Mouse (Mus musculus): ENCODE results near the gene Pcdh10. TPM values are rescaled to one million over a fixed set of nuclear protein-coding genes. Genes with fewer than 3 reads are reported as not detected.
A peak's percentile ranks its signal among the peaks of the same experiment; 100 is the strongest.

Pcdh10 gene
- total RNA-seq, 2 experiments from 2014 or later = 201 to 203 TPM

- no peak for DNase-seq (ENCODE audit: extremely low spot score in 1 of 2, low spot score in 2 of 2)
- intact Hi-C loops (cut with DNase I) = loop anchor here (5.0 to 10.0 kb wide), 2 partner anchors 35 to 943 kb away; no protein-coding TSS in a partner anchor
- TF ChIP-seq CTCF (IDR thresholded peaks at IDR 0.05) = no peak
- Histone ChIP-seq H3K4me3 (peak overlapping the region; percentile 81), H3K27ac (peak overlapping the region; percentile 92)
Observed at GRCm38 (mm10) chr3:45382032-45382755, 4.0 kb downstream of the Pcdh10 start.

- no peak for DNase-seq (ENCODE audit: extremely low spot score in 1 of 2, low spot score in 2 of 2)
- H3K4me3 ChIP-seq = peak overlapping the region; percentile 81
- TF ChIP-seq CTCF (IDR thresholded peaks at IDR 0.05) = peak; percentile 42
- intact Hi-C loops (cut with DNase I) = loop anchor here (5.0 to 10.0 kb wide), 2 partner anchors 33 to 941 kb away; no protein-coding TSS in a partner anchor
- no peak overlapping the region for H3K27ac ChIP-seq
Observed at GRCm38 (mm10) chr3:45383831-45384230, 5.6 kb downstream of the Pcdh10 start.

- Histone ChIP-seq H3K4me3 (peak overlapping the region; percentile 81), H3K27ac (peak overlapping the region; percentile 66; the same call in 1 of the 2 replicates)
- TF ChIP-seq CTCF (IDR thresholded peaks at IDR 0.05) = no peak
- DNase-seq (ENCODE audit: extremely low spot score in 1 of 2, low spot score in 2 of 2) = peak in 1 of 2 experiments; percentile 30
- intact Hi-C loops (cut with DNase I) = loop anchor here (10.0 kb wide), 1 partner anchor 940 kb away; no protein-coding TSS in a partner anchor
Observed at GRCm38 (mm10) chr3:45385028-45385427, 6.8 kb downstream of the Pcdh10 start.

- intact Hi-C loops (cut with DNase I) = loop anchor here (10.0 kb wide), 1 partner anchor 939 kb away; no protein-coding TSS in a partner anchor
- no peak for TF ChIP-seq CTCF (IDR thresholded peaks at IDR 0.05)
- peak overlapping the region; percentile 81 for H3K4me3 ChIP-seq
- H3K27ac ChIP-seq = peak overlapping the region; percentile 66; the same call in 1 of the 2 replicates
- DNase-seq (ENCODE audit: extremely low spot score in 1 of 2, low spot score in 2 of 2) = no peak
Observed at GRCm38 (mm10) chr3:45385451-45385850, 7.3 kb downstream of the Pcdh10 start.

- no peak for TF ChIP-seq CTCF (IDR thresholded peaks at IDR 0.05)
- no peak for DNase-seq (ENCODE audit: extremely low spot score in 1 of 2, low spot score in 2 of 2)
- intact Hi-C loops (cut with DNase I) = loop anchor here (10.0 kb wide), 1 partner anchor 938 kb away; no protein-coding TSS in a partner anchor
- peak overlapping the region; percentile 81 for H3K4me3 ChIP-seq
- H3K27ac ChIP-seq = peak overlapping the region; percentile 29; the same call in 1 of the 2 replicates
Observed at GRCm38 (mm10) chr3:45386512-45386911, 8.3 kb downstream of the Pcdh10 start.

GRCm38 (mm10) chr3:45397101-45397500, 18.9 kb downstream of the Pcdh10 start:
- TF ChIP-seq CTCF (IDR thresholded peaks at IDR 0.05) = no peak
- no peak for DNase-seq (ENCODE audit: extremely low spot score in 1 of 2, low spot score in 2 of 2)
- no peak overlapping the region for H3K4me3 ChIP-seq
- intact Hi-C loops (cut with DNase I) = no loop called here
- H3K27ac ChIP-seq = peak overlapping the region; percentile 40; the same call in 1 of the 2 replicates

- Histone ChIP-seq H3K27ac (no peak overlapping the region; the same call in 1 of the 2 replicates), H3K4me3 (no peak overlapping the region)
- TF ChIP-seq CTCF (IDR thresholded peaks at IDR 0.05) = no peak
- intact Hi-C loops (cut with DNase I) = no loop called here
- no peak for DNase-seq (ENCODE audit: extremely low spot score in 1 of 2, low spot score in 2 of 2)
Observed at GRCm38 (mm10) chr3:45403239-45403638, 25.0 kb downstream of the Pcdh10 start.

GRCm38 (mm10) chr3:45431691-45432090, 53.5 kb downstream of the Pcdh10 start:
- no peak overlapping the region for H3K27ac ChIP-seq
- no peak for TF ChIP-seq CTCF (IDR thresholded peaks at IDR 0.05)
- H3K4me3 ChIP-seq = no peak overlapping the region
- DNase-seq (ENCODE audit: extremely low spot score in 1 of 2, low spot score in 2 of 2) = no peak
- intact Hi-C loops (cut with DNase I) = no loop called here

GRCm38 (mm10) chr3:45432172-45432765, 54.1 kb downstream of the Pcdh10 start:
- TF ChIP-seq CTCF (IDR thresholded peaks at IDR 0.05) = no peak
- no peak for DNase-seq (ENCODE audit: extremely low spot score in 1 of 2, low spot score in 2 of 2)
- Histone ChIP-seq H3K4me3 (peak overlapping the region; percentile 21), H3K27ac (no peak overlapping the region)
- intact Hi-C loops (cut with DNase I) = no loop called here
